Mouse (Mus musculus) forebrain, embryonic 14.5 days (tissue): ENCODE data around the gene AW822073. TPM values are rescaled to one million over a fixed set of nuclear protein-coding genes. Genes with fewer than 3 reads are reported as not detected.
A peak's percentile ranks its signal among the peaks of the same experiment; 100 is the strongest.
"Not testable (repeated sequence)": the region's sequence is repeated elsewhere in the genome, so short reads cannot be mapped to it uniquely, and the experiment has no call there.

Experiments
- ATAC-seq: fragments of 200-750 bp; cut with Nextera tagmentation; 2 replicates; pipeline ENCODE4 v1.8.0; 2017; ENCODE audit warnings: mild to moderate bottlenecking, moderate library complexity
- DNase-seq: peaks from one replicate; pipeline ENCODE4 v3.0.0-alpha.2; 2015; ENCODE audit warnings: low spot score
- H3K27ac ChIP-seq: fragments of 300-500 bp; sonication (generic); 2 replicates; pipeline ENCODE4 v1.5.1; 2014; ENCODE audit warnings: low read depth, mild to moderate bottlenecking, control low read depth, low read length, moderate library complexity
- H3K27me3 ChIP-seq: fragments of 300-500 bp; sonication (generic); replicated peaks from 2 replicates; pipeline ENCODE4 v1.6.1; 2014; ENCODE audit warnings: low read length, control low read depth, mixed read lengths; ENCODE audit not compliant: control insufficient read depth, insufficient read depth
- H3K36me3 ChIP-seq: fragments of 300-500 bp; sonication (generic); 2 replicates; pipeline ENCODE4 v1.6.1; 2014; ENCODE audit warnings: low read length, control low read depth; ENCODE audit not compliant: control insufficient read depth, insufficient read depth
- H3K4me1 ChIP-seq: fragments of 300-500 bp; sonication (generic); 2 replicates; pipeline ENCODE4 v1.6.1; 2014; ENCODE audit warnings: antibody characterized with exemption, low read length, control low read depth; ENCODE audit not compliant: control insufficient read depth, insufficient read depth
- H3K4me2 ChIP-seq: fragments of 300-500 bp; sonication (generic); 2 replicates; pipeline ENCODE4 v1.6.1; 2014; ENCODE audit warnings: mild to moderate bottlenecking, control low read depth, low read length
- H3K4me3 ChIP-seq: fragments of 300-500 bp; sonication (generic); 2 replicates; pipeline ENCODE4 v1.5.1; 2014; ENCODE audit warnings: low read depth, low read length, control low read depth
- H3K9ac ChIP-seq: fragments of 300-500 bp; sonication (generic); 2 replicates; pipeline ENCODE4 v1.6.1; 2014; ENCODE audit warnings: mild to moderate bottlenecking, low read length, control low read depth, moderate library complexity
- H3K9me3 ChIP-seq: fragments of 300-500 bp; sonication (generic); replicated peaks from 2 replicates; pipeline ENCODE4 v1.6.1; 2016; ENCODE audit warnings: low read length, control low read depth, mixed read lengths; ENCODE audit not compliant: control insufficient read depth
- WGBS: fragments of 180-500 bp; shearing (Covaris S2); extraction: QIAGEN DNeasy Blood & Tissue Kit; methylation state at CpG from one replicate; pipeline ENCODE4 v1.1.7; 2014; 5-methylcytosine and 5-hydroxymethylcytosine counted together
- polyA plus RNA-seq: library from polyadenylated mRNA; unstranded; fragments of >200 nt; fragmentation: Nextera tagmentation; extraction: Ambion mirVana; gene quantifications from 2 replicates; pipeline ENCODE4 v1.2.1, GENCODE M21; 2014

AW822073 gene
- not detected in 2 replicates for polyA plus RNA-seq

- WGBS = 85% methylated on average over 16 of the region's 18 CpGs
- not testable (repeated sequence) for H3K27me3 ChIP-seq, H3K9ac ChIP-seq, H3K4me1 ChIP-seq, DNase-seq, H3K36me3 ChIP-seq, H3K4me2 ChIP-seq, ATAC-seq, H3K4me3 ChIP-seq, H3K9me3 ChIP-seq, H3K27ac ChIP-seq
These were observed at the start of gene AW822073 for GRCm38 (mm10) chr10:58224827-58225785. Gene AW822073, minus strand, starts transcription at chr10:58224930.

GRCm38 (mm10) chr10:58258466-58258865 lies 33.7 kb upstream of the AW822073 start:
- H3K4me2 ChIP-seq = no peak overlapping the region
- no peak overlapping the region for H3K27ac ChIP-seq
- DNase-seq = peak; percentile 10
- no peak overlapping the region for H3K9ac ChIP-seq
- 82% methylated on average over 5 of the region's 5 CpGs for WGBS
- H3K9me3 ChIP-seq = no peaks in the 10 kb centered on the region
- H3K4me3 ChIP-seq = no peak overlapping the region
- peaks cover 4% of the 10 kb centered on the region; the same call in 1 of the 2 replicates for H3K4me1 ChIP-seq
- peaks cover 35% of the 10 kb centered on the region for H3K36me3 ChIP-seq
- H3K27me3 ChIP-seq = no peaks in the 10 kb centered on the region
- no peak for ATAC-seq

GRCm38 (mm10) chr10:58255954-58256353 lies 31.2 kb upstream of the AW822073 start:
- Histone ChIP-seq H3K9ac (peak overlapping the region; percentile 87), H3K4me3 (peak overlapping the region; percentile 76), H3K27me3 (no peaks in the 10 kb centered on the region), H3K27ac (no peak overlapping the region), H3K4me2 (peak overlapping the region; percentile 57), H3K4me1 (peaks cover 4% of the 10 kb centered on the region; the same call in 1 of the 2 replicates), H3K36me3 (peaks cover 17% of the 10 kb centered on the region), H3K9me3 (no peaks in the 10 kb centered on the region)
- whole genome bisulfite sequencing = 8% methylated on average over 4 of the region's 4 CpGs
- DNase-seq (peak; percentile 8), ATAC-seq (no peak)

- H3K36me3 ChIP-seq = peaks cover 14% of the 10 kb centered on the region
- H3K9ac ChIP-seq = peak within 1 kb of the TSS; percentile 87
- H3K4me1 ChIP-seq = peaks cover 4% of the 10 kb centered on the region; the same call in 1 of the 2 replicates
- whole genome bisulfite sequencing = under 1% methylated on average over 47 of the region's 58 CpGs
- H3K27me3 ChIP-seq = no peaks in the 10 kb centered on the region
- H3K27ac ChIP-seq = peak within 1 kb of the TSS; percentile 48
- H3K4me2 ChIP-seq = peak within 1 kb of the TSS; percentile 57
- DNase-seq (peak; percentile 98), ATAC-seq (peak; percentile 99)
- H3K4me3 ChIP-seq = peak within 1 kb of the TSS; percentile 76
- no peaks in the 10 kb centered on the region for H3K9me3 ChIP-seq
These were observed 30.6 kb upstream of the AW822073 start, which contains the start of gene Gcc2 for GRCm38 (mm10) chr10:58255213-58255892. Gene Gcc2, plus strand, starts transcription at chr10:58255497.

GRCm38 (mm10) chr10:58254635-58255175 lies 30.0 kb upstream of the AW822073 start:
- ATAC-seq (peak; percentile 22), DNase-seq (peak; percentile 16)
- Histone ChIP-seq H3K9ac (peak overlapping the region; percentile 87), H3K9me3 (no peaks in the 10 kb centered on the region), H3K36me3 (peaks cover 9% of the 10 kb centered on the region), H3K27ac (no peak overlapping the region), H3K4me1 (peaks cover 4% of the 10 kb centered on the region; the same call in 1 of the 2 replicates), H3K4me3 (peak overlapping the region; percentile 76), H3K27me3 (no peaks in the 10 kb centered on the region), H3K4me2 (peak overlapping the region; percentile 57)
- 30% methylated on average over 6 of the region's 6 CpGs for WGBS

- H3K36me3 ChIP-seq = no peaks in the 10 kb centered on the region
- no peaks in the 10 kb centered on the region for H3K4me1 ChIP-seq
- no peak overlapping the region for H3K9ac ChIP-seq
- H3K27ac ChIP-seq = no peak overlapping the region
- ATAC-seq (no peak), DNase-seq (no peak)
- H3K27me3 ChIP-seq = no peaks in the 10 kb centered on the region
- 23% methylated on average over 1 of the region's 1 CpGs for WGBS
- H3K9me3 ChIP-seq = no peaks in the 10 kb centered on the region
- H3K4me3 ChIP-seq = no peak overlapping the region
- H3K4me2 ChIP-seq = no peak overlapping the region
These were observed 24.8 kb upstream of the AW822073 start for GRCm38 (mm10) chr10:58249535-58249934.

GRCm38 (mm10) chr10:58238984-58239740 lies 14.4 kb upstream of the AW822073 start:
- H3K4me3 ChIP-seq, H3K4me1 ChIP-seq, H3K36me3 ChIP-seq, H3K27me3 ChIP-seq, H3K27ac ChIP-seq, H3K9me3 ChIP-seq, H3K4me2 ChIP-seq, H3K9ac ChIP-seq, DNase-seq: not testable (repeated sequence)
- WGBS = 82% methylated on average over 7 of the region's 8 CpGs
- ATAC-seq = peak; percentile 65; the same call in 1 of the 2 replicates

GRCm38 (mm10) chr10:58236613-58237012 lies 11.9 kb upstream of the AW822073 start, which contains the start of gene Gm4981:
Gene Gm4981, minus strand, starts transcription at chr10:58236701.
- Histone ChIP-seq H3K4me1 (no peaks in the 10 kb centered on the region), H3K36me3 (no peaks in the 10 kb centered on the region), H3K9me3 (peaks cover 11% of the 10 kb centered on the region), H3K9ac (no peak within 1 kb of the TSS), H3K4me3 (no peak within 1 kb of the TSS), H3K4me2 (no peak within 1 kb of the TSS), H3K27me3 (no peaks in the 10 kb centered on the region), H3K27ac (no peak within 1 kb of the TSS)
- WGBS = 90% methylated on average over 10 of the region's 10 CpGs
- ATAC-seq (no peak), DNase-seq (no peak)
